Mouse (Mus musculus) heart, embryonic 13.5 days (tissue): ENCODE results near the gene Kcne3. TPM values are rescaled to one million over a fixed set of nuclear protein-coding genes. Genes with fewer than 3 reads are reported as not detected.

Experiments
- ATAC-seq: fragments of 200-750 bp; cut with Nextera tagmentation; 2 replicates; pipeline ENCODE4 v1.8.0; 2017; ENCODE audit warnings: moderate TSS enrichment; ENCODE audit not compliant: insufficient number of reproducible peaks, low FRiP score, low TSS enrichment; ENCODE audit errors: extremely low read depth
- H3K27ac ChIP-seq: fragments of 300-500 bp; sonication (generic); replicated peaks from 2 replicates; pipeline ENCODE4 v1.5.1; 2015; ENCODE audit warnings: moderate library complexity, mild to moderate bottlenecking, inconsistent platforms
- H3K27me3 ChIP-seq: fragments of 300-500 bp; sonication (generic); replicated peaks from 2 replicates; pipeline ENCODE4 v1.6.1; 2015; ENCODE audit warnings: mild to moderate bottlenecking, inconsistent platforms
- H3K36me3 ChIP-seq: fragments of 300-500 bp; sonication (generic); 2 replicates; pipeline ENCODE4 v1.6.1; 2015; ENCODE audit warnings: mild to moderate bottlenecking, inconsistent platforms
- H3K4me1 ChIP-seq: fragments of 300-500 bp; sonication (generic); 2 replicates; pipeline ENCODE4 v1.6.1; 2015; ENCODE audit warnings: inconsistent platforms
- H3K4me2 ChIP-seq: fragments of 300-500 bp; sonication (generic); 2 replicates; pipeline ENCODE4 v1.6.1; 2015; ENCODE audit warnings: inconsistent platforms, mild to moderate bottlenecking, moderate library complexity
- H3K4me3 ChIP-seq: fragments of 300-500 bp; sonication (generic); 2 replicates; pipeline ENCODE4 v1.5.1; 2015; ENCODE audit warnings: moderate library complexity, mild to moderate bottlenecking, inconsistent platforms
- H3K9ac ChIP-seq: fragments of 300-500 bp; sonication (generic); 2 replicates; pipeline ENCODE4 v1.6.1; 2015; ENCODE audit warnings: inconsistent platforms, mild to moderate bottlenecking, moderate library complexity
- H3K9me3 ChIP-seq: fragments of 300-500 bp; sonication (generic); 2 replicates; pipeline ENCODE4 v1.6.1; 2016; ENCODE audit warnings: inconsistent platforms
- WGBS: fragments of 180-500 bp; shearing (Covaris S2); methylation state at CpG from one replicate; pipeline ENCODE4 v1.1.7; 2015; ENCODE audit warnings: mixed read lengths; 5-methylcytosine and 5-hydroxymethylcytosine counted together
- polyA plus RNA-seq: library from polyadenylated mRNA; unstranded; fragments of >200 nt; fragmentation: Nextera tagmentation; extraction: Ambion mirVana; gene quantifications from 2 replicates; pipeline ENCODE4 v1.2.1, GENCODE M21; 2015

The Kcne3 gene
- polyA plus RNA-seq, 1 experiment from 2014 or later, result 11.0 TPM

DNA sequence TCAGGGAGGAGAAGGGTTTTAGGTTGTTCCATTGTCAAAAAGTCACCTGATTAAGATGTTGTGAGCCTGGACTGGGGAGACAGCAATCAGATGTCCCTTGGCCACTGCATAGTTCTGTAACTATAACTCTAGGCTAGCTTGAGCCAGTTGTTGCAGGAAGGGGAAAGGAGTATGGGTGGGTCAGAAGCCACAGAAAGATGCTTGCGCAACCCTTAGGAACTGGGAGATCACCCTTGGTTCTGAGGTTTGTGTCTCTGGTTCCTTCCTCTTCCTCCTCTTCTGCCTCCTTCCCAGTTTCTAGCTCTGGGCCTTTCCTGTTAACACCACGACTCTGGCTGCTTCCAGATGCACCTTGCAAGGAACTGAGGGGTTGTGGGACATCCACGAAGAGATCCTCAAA, 6.1 kb downstream of the Kcne3 start:
- peaks cover 14% of the 10 kb centered on the region for H3K4me1 ChIP-seq
- no peaks in the 10 kb centered on the region for H3K36me3 ChIP-seq
- H3K4me2 ChIP-seq, result no peak overlapping the region
- H3K27me3 ChIP-seq, result peaks cover 46% of the 10 kb centered on the region
- no peak for ATAC-seq
- H3K9ac ChIP-seq, result no peak overlapping the region
- no peak overlapping the region for H3K27ac ChIP-seq
- H3K4me3 ChIP-seq, result no peak overlapping the region
- 71% methylated on average over 3 of the region's 3 CpGs for WGBS
- H3K9me3 ChIP-seq, result no peaks in the 10 kb centered on the region

GRCm38 (mm10) chr7:100187601-100188000, 11.3 kb downstream of the Kcne3 start:
- WGBS, result 18% methylated on average over 7 of the region's 7 CpGs
- Histone ChIP-seq H3K9me3 (no peaks in the 10 kb centered on the region), H3K4me3 (no peak overlapping the region), H3K27me3 (peaks cover 32% of the 10 kb centered on the region; the same call in 1 of the 2 replicates), H3K36me3 (no peaks in the 10 kb centered on the region), H3K4me2 (no peak overlapping the region), H3K4me1 (no peaks in the 10 kb centered on the region), H3K27ac (no peak overlapping the region), H3K9ac (no peak overlapping the region)
- ATAC-seq, result no peak

GRCm38 (mm10) chr7:100190167-100190566, 13.9 kb downstream of the Kcne3 start:
- WGBS, result 52% methylated on average over 4 of the region's 4 CpGs
- Histone ChIP-seq H3K27ac (no peak overlapping the region), H3K27me3 (peaks cover 38% of the 10 kb centered on the region; the same call in 1 of the 2 replicates), H3K9me3 (no peaks in the 10 kb centered on the region), H3K4me2 (no peak overlapping the region), H3K9ac (no peak overlapping the region), H3K4me1 (no peaks in the 10 kb centered on the region), H3K4me3 (no peak overlapping the region), H3K36me3 (no peaks in the 10 kb centered on the region)
- no peak for ATAC-seq

- Histone ChIP-seq H3K36me3 (no peaks in the 10 kb centered on the region), H3K27ac (no peak overlapping the region), H3K9me3 (no peaks in the 10 kb centered on the region), H3K4me2 (no peak overlapping the region), H3K27me3 (peaks cover 38% of the 10 kb centered on the region; the same call in 1 of the 2 replicates), H3K4me1 (no peaks in the 10 kb centered on the region), H3K9ac (no peak overlapping the region), H3K4me3 (no peak overlapping the region)
- WGBS, result 1% methylated on average over 4 of the region's 4 CpGs
- ATAC-seq, result no peak
These were observed 14.5 kb downstream of the Kcne3 start for GRCm38 (mm10) chr7:100190778-100191177.

DNA sequence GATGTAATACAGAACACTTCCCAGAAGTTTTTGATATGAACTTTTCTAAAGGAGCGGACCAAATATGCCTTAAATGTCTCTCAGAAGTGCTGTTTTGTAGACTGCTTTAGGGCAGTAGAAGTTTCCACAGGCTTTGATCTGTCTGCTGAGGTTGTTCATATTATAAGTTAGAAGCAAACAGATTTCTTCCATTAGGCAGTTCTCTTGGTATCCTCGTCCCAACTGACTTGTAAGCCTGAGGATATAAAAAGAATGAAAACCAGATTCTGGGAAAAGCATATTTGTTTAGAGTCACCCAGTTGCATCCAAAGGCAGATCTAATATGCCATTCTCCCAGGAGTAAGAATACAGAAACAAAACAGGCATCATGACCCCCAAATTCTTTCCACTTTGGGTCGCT, 24.9 kb downstream of the Kcne3 start:
- WGBS, result 76% methylated on average over 3 of the region's 3 CpGs
- no peaks in the 10 kb centered on the region for H3K4me1 ChIP-seq
- no peaks in the 10 kb centered on the region for H3K36me3 ChIP-seq
- H3K27ac ChIP-seq, result no peak overlapping the region
- H3K9me3 ChIP-seq, result no peaks in the 10 kb centered on the region
- no peak overlapping the region for H3K4me2 ChIP-seq
- ATAC-seq, result no peak
- no peak overlapping the region for H3K4me3 ChIP-seq
- no peaks in the 10 kb centered on the region for H3K27me3 ChIP-seq
- H3K9ac ChIP-seq, result no peak overlapping the region

- no peak for ATAC-seq
- WGBS, result 66% methylated on average over 3 of the region's 3 CpGs
These were observed 27.3 kb downstream of the Kcne3 start for GRCm38 (mm10) chr7:100203616-100204015.

DNA sequence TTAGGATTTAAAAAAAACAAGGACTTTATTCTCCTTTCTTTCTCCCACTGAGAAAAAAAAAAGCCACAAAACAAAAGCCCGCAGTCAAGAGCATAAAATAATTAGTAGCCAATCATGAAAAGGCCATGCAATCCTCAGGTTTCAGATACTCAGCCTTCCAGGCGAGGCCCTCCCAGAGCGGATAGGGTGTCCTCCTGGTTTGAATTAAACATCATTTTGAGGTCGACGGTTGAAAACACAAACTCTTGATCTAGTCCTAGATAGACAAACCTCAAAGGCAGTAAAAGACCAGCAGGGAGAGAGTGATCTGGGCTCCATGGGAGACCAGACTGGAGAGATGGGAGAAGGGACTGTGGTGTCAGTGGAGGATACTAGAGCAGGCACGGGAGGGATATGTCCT, 28.6 kb downstream of the Kcne3 start:
- Histone ChIP-seq H3K27ac (no peak overlapping the region), H3K4me1 (peaks cover 14% of the 10 kb centered on the region), H3K36me3 (no peaks in the 10 kb centered on the region), H3K4me2 (no peak overlapping the region), H3K9ac (no peak overlapping the region), H3K27me3 (no peaks in the 10 kb centered on the region), H3K4me3 (no peak overlapping the region), H3K9me3 (no peaks in the 10 kb centered on the region)
- ATAC-seq, result no peak
- 80% methylated on average over 6 of the region's 6 CpGs for WGBS

More at GRCm38 (mm10) chr7:100203616-100204015, 27.3 kb downstream of the Kcne3 start:
- Histone ChIP-seq H3K27ac (no peak overlapping the region), H3K9me3 (no peaks in the 10 kb centered on the region), H3K9ac (no peak overlapping the region), H3K4me1 (peaks cover 14% of the 10 kb centered on the region), H3K4me2 (no peak overlapping the region), H3K27me3 (no peaks in the 10 kb centered on the region), H3K36me3 (no peaks in the 10 kb centered on the region), H3K4me3 (no peak overlapping the region)

DNA sequence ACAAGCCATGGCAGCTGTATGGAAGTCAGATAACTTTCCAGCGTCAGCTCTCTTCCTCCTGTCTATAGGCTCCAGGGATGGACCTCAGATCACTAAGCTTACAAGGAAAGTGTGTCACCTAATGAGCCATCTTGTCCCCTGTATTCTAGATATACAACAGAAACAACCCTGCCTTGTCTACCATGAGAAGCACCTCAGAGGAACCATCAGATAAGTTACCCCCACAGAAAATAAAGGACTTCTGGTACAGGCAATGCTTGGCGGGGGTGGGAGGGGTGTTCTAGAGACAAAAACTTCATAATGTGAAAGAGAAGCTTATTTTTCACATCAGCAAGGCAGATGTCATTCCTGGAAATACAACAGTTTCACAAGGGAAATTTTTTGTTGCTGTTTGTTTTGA, 29.8 kb downstream of the Kcne3 start:
- Histone ChIP-seq H3K4me2 (no peak overlapping the region), H3K27ac (no peak overlapping the region), H3K27me3 (no peaks in the 10 kb centered on the region), H3K4me3 (no peak overlapping the region), H3K4me1 (peaks cover 14% of the 10 kb centered on the region), H3K9me3 (no peaks in the 10 kb centered on the region), H3K9ac (no peak overlapping the region), H3K36me3 (no peaks in the 10 kb centered on the region)
- WGBS, result 79% methylated on average over 2 of the region's 2 CpGs
- ATAC-seq, result no peak

GRCm38 (mm10) chr7:100207886-100208285, 31.6 kb downstream of the Kcne3 start:
- Histone ChIP-seq H3K4me2 (0 out of 2 replicates have a peak overlapping the region, but pooled peaks have one; percentile 20), H3K4me3 (no peak overlapping the region), H3K36me3 (no peaks in the 10 kb centered on the region), H3K27me3 (no peaks in the 10 kb centered on the region), H3K9ac (no peak overlapping the region), H3K4me1 (peaks cover 14% of the 10 kb centered on the region), H3K9me3 (no peaks in the 10 kb centered on the region), H3K27ac (no peak overlapping the region)
- ATAC-seq, result no peak

GRCm38 (mm10) chr7:100214310-100214709, 38.0 kb downstream of the Kcne3 start:
- Histone ChIP-seq H3K9me3 (no peaks in the 10 kb centered on the region), H3K4me3 (no peak overlapping the region), H3K4me1 (peaks cover 8% of the 10 kb centered on the region; the same call in 1 of the 2 replicates), H3K27ac (no peak overlapping the region), H3K4me2 (no peak overlapping the region), H3K9ac (no peak overlapping the region), H3K27me3 (no peaks in the 10 kb centered on the region), H3K36me3 (no peaks in the 10 kb centered on the region)
- WGBS, result 79% methylated on average over 4 of the region's 4 CpGs
- ATAC-seq, result no peak

GRCm38 (mm10) chr7:100215116-100215732, 38.9 kb downstream of the Kcne3 start:
- Histone ChIP-seq H3K4me1 (peaks cover 8% of the 10 kb centered on the region; the same call in 1 of the 2 replicates), H3K27ac (no peak overlapping the region), H3K4me2 (no peak overlapping the region), H3K9me3 (no peaks in the 10 kb centered on the region), H3K36me3 (no peaks in the 10 kb centered on the region), H3K27me3 (no peaks in the 10 kb centered on the region), H3K9ac (no peak overlapping the region), H3K4me3 (no peak overlapping the region)
- 48% methylated on average over 6 of the region's 6 CpGs for WGBS
- no peak for ATAC-seq

- 67% methylated on average over 10 of the region's 10 CpGs for WGBS
- Histone ChIP-seq H3K4me3 (no peak overlapping the region), H3K9ac (no peak overlapping the region), H3K27ac (peak overlapping the region; percentile 36; the same call in 1 of the 2 replicates), H3K36me3 (no peaks in the 10 kb centered on the region), H3K27me3 (no peaks in the 10 kb centered on the region), H3K9me3 (no peaks in the 10 kb centered on the region), H3K4me1 (peaks cover 8% of the 10 kb centered on the region; the same call in 1 of the 2 replicates), H3K4me2 (0 out of 2 replicates have a peak overlapping the region, but pooled peaks have one; percentile 22)
- ATAC-seq, result no peak
These were observed 39.7 kb downstream of the Kcne3 start for GRCm38 (mm10) chr7:100215976-100216375.
